Mouse (Mus musculus): ENCODE measurements around the gene Cd3d.
"Not testable (repeated sequence)": the region's sequence is repeated elsewhere in the genome, so short reads cannot be mapped to it uniquely, and the experiment has no call there.

Gene Cd3d

GRCm38 (mm10) chr9:44981676-44982075 is at the start of gene Cd3d:
Gene Cd3d, plus strand, starts transcription at chr9:44981786.
- no peak for DNase-seq (ENCODE audit: low spot score)

- no peak for DNase-seq (ENCODE audit: low spot score)
These were observed 39.8 kb upstream of the Cd3d start for GRCm38 (mm10) chr9:44941756-44942155.

GRCm38 (mm10) chr9:44942421-44942820 is 39.2 kb upstream of the Cd3d start:
- DNase-seq (ENCODE audit: low spot score), result no peak

DNA sequence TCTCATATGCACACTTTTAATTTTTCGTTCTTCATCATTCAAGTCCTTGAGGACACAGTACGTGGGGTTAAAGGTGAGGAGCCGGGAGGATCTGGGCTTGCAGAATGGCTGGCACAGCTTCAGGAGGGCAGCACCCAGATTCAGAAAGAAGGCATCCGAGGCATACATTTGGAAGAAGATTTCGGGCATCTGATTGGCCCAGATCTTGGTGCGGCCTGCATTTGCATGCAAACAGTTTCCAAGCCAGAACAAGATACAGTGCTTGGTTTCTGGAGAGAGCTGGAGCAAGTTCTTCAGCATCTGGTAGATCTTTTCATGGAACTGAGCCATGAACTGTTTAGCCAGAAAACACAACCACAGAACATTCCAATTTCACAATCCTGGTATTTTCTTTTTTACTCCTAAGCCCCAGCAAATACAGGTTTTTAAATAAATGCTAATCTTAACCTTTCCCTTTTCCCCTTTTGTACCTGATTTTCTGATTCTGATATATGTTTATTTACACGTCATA is 35.3 kb upstream of the Cd3d start:
- DNase-seq (ENCODE audit: low spot score), result no peak

GRCm38 (mm10) chr9:44947836-44948235 is 33.8 kb upstream of the Cd3d start:
- DNase-seq (ENCODE audit: low spot score), result no peak

DNA sequence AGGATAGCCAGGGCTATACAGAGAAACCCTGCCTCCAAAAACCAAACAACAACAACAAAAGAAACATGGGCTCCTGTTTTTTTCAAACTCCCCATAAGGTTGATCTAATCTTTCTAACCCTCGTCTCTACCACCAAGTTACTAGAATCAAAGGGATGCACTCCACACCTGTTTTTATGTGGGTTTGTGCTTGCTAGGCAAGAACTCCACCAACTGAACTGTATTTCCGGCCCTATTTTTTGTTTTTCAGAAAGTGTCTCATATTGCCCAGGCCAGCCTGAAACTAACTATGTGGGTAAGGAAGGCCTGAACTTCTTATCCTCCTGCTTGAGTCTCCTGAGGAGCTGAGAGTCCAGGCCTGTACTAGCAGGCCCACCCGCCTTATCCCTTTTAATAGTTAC is 27.2 kb upstream of the Cd3d start:
- no peak for DNase-seq (ENCODE audit: low spot score)

- peak; percentile 99 for DNase-seq (ENCODE audit: low spot score)
These were observed 16.3 kb upstream of the Cd3d start, which contains the start of gene Ube4a for GRCm38 (mm10) chr9:44965126-44965832. Gene Ube4a, minus strand, starts transcription at chr9:44965600.

- DNase-seq (ENCODE audit: low spot score), result no peak
These were observed 15.6 kb upstream of the Cd3d start for GRCm38 (mm10) chr9:44965833-44966466.

- DNase-seq (ENCODE audit: low spot score), result peak; percentile 83
These were observed 14.8 kb upstream of the Cd3d start for GRCm38 (mm10) chr9:44966815-44967242.

DNA sequence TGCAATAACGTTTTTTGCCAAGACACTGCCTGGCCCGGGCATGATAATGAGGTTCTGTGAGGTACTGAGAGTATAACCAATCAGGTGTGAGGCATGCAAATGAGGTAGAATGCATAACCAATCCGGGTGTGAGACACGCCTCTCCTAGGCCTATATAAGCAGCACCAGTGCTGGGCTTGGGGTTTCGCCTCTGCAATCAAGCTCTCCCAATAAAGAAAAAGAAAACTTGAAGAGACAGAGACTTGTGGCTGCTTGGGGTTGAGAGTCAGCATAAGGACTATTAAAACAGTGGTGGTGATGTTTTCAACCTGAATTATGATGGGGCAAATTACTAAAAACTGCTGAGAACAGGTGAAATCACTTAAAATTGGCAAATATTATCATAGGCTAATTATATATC is 13.8 kb upstream of the Cd3d start:
- not testable (repeated sequence) for DNase-seq (ENCODE audit: low spot score)

- DNase-seq (ENCODE audit: low spot score), result no peak
These were observed 12.1 kb upstream of the Cd3d start for GRCm38 (mm10) chr9:44969450-44969849.

DNA sequence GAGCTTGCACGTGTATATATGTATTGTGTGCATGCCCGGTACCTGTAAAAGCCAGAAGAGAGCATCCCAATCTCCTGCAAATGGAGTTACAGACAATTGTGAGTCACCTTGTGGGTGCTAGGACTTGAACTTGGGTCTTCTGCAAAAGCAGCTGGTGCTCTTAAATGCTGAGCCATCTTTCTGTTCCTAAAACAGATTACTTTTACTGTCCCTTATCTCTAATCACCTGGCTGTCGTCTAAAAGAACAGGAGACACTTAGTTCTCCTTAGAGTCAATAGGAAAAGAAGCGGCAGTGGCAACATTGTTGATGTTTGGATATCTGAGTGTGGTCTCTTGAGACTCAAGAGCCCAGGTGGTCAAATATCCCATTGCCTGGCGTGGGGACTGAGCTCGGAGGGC is 3.8 kb upstream of the Cd3d start:
- no peak for DNase-seq (ENCODE audit: low spot score)

GRCm38 (mm10) chr9:44979806-44980205 is 1.8 kb upstream of the Cd3d start:
- no peak for DNase-seq (ENCODE audit: low spot score)

GRCm38 (mm10) chr9:44980242-44980641 is 1.3 kb upstream of the Cd3d start, which contains the start of gene Cd3g:
Gene Cd3g, minus strand, starts transcription at chr9:44980431.
- DNase-seq (ENCODE audit: low spot score), result no peak

DNA sequence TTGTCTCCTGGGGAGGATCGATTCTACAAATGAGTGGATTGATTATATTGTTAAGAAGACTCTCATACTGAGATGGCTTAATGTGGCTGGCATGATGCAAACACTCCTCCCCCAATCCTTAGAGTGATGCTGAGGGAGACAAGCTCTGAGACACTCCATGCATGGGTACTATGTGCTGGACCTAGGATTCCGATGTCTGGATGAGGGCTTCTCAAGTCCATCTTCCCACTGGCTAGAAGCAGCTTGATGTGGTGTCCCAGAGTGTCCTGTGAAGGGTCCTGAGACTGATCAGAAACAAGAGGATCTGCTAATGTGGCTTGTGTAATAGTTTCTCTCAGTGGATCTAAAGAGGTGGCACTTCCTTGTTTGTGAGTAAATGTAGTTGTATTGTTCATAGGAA is 482 bp upstream of the Cd3d start:
- no peak for DNase-seq (ENCODE audit: low spot score)

DNA sequence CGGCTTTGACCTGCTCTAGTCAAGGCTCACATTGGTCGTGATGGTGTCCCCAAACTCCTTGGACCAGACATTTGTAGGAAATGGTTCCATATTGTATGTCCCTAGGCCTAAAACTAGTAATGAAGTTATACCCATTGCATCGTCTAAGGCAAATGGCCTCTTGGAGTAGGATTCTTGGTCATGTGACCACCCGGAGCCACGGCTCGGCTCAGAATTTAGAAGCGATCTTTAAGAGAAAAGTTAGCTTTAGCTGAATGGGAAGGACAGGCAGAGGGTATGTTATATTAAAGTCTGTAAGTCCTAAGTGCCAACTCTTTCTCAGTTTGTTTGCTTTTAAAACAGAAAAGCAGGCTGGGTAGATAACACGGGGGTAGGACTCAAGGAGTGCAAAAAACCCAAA is 495 bp downstream of the Cd3d start:
- no peak for DNase-seq (ENCODE audit: low spot score)

DNA sequence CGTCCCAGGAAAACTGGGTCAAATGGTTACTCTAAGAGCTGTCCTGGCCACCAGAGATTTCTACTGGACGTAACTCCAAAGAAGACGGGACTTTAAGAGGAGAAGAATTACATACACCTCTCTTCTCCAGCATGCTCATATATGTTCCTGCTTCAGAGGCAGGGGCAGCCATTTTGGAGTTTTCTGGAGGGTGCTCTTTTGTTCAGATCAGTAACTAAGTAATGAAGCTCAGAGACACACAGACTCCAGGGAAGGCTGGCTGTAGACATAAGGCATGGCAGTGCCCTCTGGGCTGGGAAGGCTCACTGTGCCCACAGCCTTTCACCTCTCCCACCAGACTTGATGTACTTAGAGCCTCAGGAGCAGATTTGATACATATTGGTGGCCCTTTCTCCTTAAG is 945 bp downstream of the Cd3d start:
- no peak for DNase-seq (ENCODE audit: low spot score)

DNA sequence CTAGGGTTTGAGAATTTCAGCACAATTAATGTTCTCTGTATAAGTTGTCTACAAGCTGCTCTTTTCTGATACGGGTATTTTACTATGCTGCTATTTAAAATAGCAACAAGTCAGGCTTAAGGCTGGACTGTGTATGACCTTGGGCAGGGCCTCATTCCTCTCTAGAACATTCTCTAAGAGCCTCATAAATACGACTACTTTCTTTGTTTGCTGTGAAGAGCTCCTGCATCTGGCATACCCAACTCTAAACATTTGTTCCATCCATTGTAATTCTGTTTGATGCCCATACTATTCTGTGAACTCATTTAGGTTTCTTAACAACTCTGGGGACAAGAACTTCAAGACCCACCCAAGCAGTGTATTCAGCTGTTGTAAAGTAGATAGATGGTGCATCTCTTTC is 1.4 kb downstream of the Cd3d start:
- no peak for DNase-seq (ENCODE audit: low spot score)

DNA sequence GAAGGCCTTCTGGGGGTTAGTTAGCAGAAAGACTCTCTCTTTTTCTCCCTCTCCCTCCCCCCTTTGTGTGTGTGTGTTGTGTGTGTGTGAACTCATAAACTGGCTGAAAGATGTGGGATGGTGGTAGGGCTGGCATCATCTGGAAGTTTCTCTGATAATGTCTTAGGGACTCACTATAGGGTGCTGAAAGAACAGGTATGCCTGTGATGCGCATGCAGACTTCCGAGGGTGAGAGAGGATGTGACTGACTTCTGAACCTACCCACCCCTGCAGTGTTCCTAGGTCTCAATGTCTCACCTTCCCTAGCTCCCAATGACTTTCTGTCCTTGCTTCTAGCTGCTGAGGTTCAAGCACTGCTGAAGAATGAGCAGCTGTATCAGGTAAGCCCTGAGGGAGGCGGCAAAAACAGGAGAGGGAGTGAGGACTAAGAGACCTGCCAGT is 4.2 kb downstream of the Cd3d start:
- no peak for DNase-seq (ENCODE audit: low spot score)

DNA sequence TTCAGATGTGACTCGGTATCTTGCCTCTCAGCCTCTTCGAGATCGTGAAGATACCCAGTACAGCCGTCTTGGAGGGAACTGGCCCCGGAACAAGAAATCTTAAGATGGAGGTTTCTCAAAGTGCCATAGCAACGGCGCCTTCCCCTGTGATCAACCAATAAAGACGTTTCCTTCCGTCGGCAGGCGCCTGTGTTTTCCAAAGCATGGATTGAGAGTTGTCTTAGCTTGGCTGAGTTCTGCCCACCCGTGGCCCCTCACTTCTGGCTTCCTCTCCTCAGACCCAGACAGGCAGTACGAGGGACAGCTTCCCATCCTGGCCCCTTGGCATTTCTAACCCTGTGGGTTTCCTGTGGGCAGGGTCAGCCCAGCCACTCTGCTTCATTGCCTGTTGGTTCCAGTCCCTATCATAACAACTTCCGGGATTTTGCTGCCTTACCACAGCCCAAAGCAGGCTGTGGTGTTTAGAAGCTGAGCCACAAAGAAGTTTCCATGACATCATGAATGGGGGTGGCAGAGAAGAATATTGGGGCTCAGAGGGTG is 4.7 kb downstream of the Cd3d start:
- peak; percentile 48 for DNase-seq (ENCODE audit: low spot score)

DNA sequence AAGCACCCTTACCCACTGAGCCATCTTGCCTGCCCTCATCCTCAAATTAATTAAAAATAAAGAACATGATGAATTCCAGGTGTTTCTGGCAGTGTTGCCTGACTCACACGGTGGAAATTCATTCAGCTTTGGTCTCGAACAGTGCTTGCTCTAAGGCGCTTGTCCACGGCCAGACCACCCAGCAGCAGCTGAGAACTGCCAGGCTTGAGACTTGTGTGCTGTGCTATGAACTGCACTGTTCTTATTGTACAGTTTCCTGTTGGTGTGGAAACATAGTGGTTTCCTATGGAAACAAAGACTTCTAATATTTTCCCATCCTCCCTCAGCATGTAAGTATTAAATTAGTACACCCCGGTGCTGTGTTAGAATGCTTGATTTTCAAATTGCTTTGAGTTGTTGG is 5.4 kb downstream of the Cd3d start:
- no peak for DNase-seq (ENCODE audit: low spot score)

GRCm38 (mm10) chr9:44991821-44992220 is 10.2 kb downstream of the Cd3d start:
- DNase-seq (ENCODE audit: low spot score), result no peak

- no peak for DNase-seq (ENCODE audit: low spot score)
These were observed 10.7 kb downstream of the Cd3d start for GRCm38 (mm10) chr9:44992271-44992670.
